Comparison of ENCODE assay signal across 10 mouse cellular contexts in the genomic region with DNA sequence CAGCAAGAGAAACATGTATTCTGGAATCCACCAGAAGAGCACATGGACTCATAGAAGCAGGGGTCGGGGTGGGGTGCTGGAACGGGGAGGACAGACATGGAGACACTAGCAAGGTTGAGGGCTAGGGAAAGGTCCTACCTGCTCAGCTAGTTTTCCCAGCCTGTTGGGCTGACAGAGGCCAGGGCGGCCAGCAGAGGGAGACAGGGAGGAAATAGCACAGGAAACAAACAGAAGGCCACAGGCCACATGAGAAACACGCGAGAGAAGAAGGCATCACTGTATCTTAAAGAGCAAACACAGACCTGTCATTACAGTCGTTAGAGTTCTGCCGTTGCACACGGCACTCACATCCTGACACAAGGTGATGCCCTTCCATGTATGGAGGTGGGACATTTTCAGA. TPM values are rescaled to one million over a fixed set of nuclear protein-coding genes. Genes with fewer than 3 reads are reported as not detected.
A peak's percentile ranks its signal among the peaks of the same experiment; 100 is the strongest.
DNase-seq lines count a peak whose midpoint lies in the region; ATAC-seq and TF ChIP-seq lines count a peak whose summit lies in the region.
"Had no signal": no experiment of that assay in that cellular context is flagged by ENCODE, and none has a peak within 500 bp of the region (broad histone marks: within the 10 kb centered on the region; RNA-seq: fewer than 3 reads in every experiment).

No protein-coding gene starts in this region.

- peak; percentile 71 for TF ChIP-seq CTCF in liver, adult 2 months (IDR thresholded peaks at IDR 0.05; ENCODE audit: low read depth, low read length)
- peak; percentile 51 for TF ChIP-seq CTCF in bone marrow macrophage, adult 2 months (IDR thresholded peaks at IDR 0.05; ENCODE audit: low read depth, low read length)
- TF ChIP-seq CTCF in small intestine, adult 2 months (IDR thresholded peaks at IDR 0.05; ENCODE audit: extremely low read depth, insufficient read length, insufficient replicate concordance, low read depth, low read length): peak; percentile 67; the same call in 1 of the 2 replicates

- peak; percentile 48 for DNase-seq in adrenal gland, postnatal 10 days
- no peak for DNase-seq in adrenal gland, adult 18-20 months (ENCODE audit: low spot score in 2 of 2)
- no peak for DNase-seq in liver, adult 2 months (ENCODE audit: extremely low read depth, low read depth, low spot score)
- DNase-seq in liver, embryonic 11.5 days (ENCODE audit: low spot score): no peak
- DNase-seq in kidney, postnatal 36 days: peak; percentile 41 to 78
- DNase-seq in left cerebral cortex, adult 18-20 months (ENCODE audit: low spot score in 2 of 2): no peak

- no peak overlapping the region for H3K9ac ChIP-seq in liver, adult 2 months (ENCODE audit: low read depth, low read length)
- H3K9ac ChIP-seq in liver, embryonic 11.5 days (ENCODE audit: low read depth, low read length): no peak overlapping the region
- H3K9ac ChIP-seq: heart, embryonic 15.5 days had no signal

- 41% methylated on average over 8 of the region's 8 CpGs for WGBS in liver, adult 2 months
- 41% methylated on average over 8 of the region's 8 CpGs for WGBS in liver, embryonic 11.5 days
- 32% methylated on average over 8 of the region's 8 CpGs for WGBS in small intestine, adult 2 months

- no peaks in the 10 kb centered on the region for H3K4me1 ChIP-seq in liver, adult 2 months (ENCODE audit: control insufficient read depth, insufficient read depth, low read length)
- H3K4me1 ChIP-seq in liver, embryonic 11.5 days (replicated peaks; ENCODE audit: control insufficient read depth, insufficient read depth, low read length): no peaks in the 10 kb centered on the region
- peaks cover 2% of the 10 kb centered on the region; the same call in 1 of the 2 replicates for H3K4me1 ChIP-seq in bone marrow macrophage, adult 2 months (ENCODE audit: control insufficient read depth, insufficient read depth, low read length)
- H3K4me1 ChIP-seq in small intestine, adult 2 months (ENCODE audit: control insufficient read depth, insufficient read depth, insufficient read length, low read length): no peaks in the 10 kb centered on the region
- H3K4me1 ChIP-seq: heart, embryonic 15.5 days had no signal

- H3K27me3 ChIP-seq in liver, adult 2 months (ENCODE audit: control insufficient read depth, insufficient read depth, low read length): no peaks in the 10 kb centered on the region
- no peaks in the 10 kb centered on the region for H3K27me3 ChIP-seq in liver, embryonic 11.5 days (replicated peaks; ENCODE audit: control insufficient read depth, insufficient read depth, low read length)
- H3K27me3 ChIP-seq in small intestine, adult 2 months (ENCODE audit: control insufficient read depth, insufficient read depth, low read length): no peaks in the 10 kb centered on the region
- H3K27me3 ChIP-seq: heart, embryonic 15.5 days had no signal

- H3K27ac ChIP-seq in liver, adult 2 months (replicated peaks; ENCODE audit: insufficient read depth, low read depth, low read length): no peak overlapping the region
- H3K27ac ChIP-seq in liver, embryonic 11.5 days (ENCODE audit: low read depth, low read length): no peak overlapping the region
- no peak overlapping the region for H3K27ac ChIP-seq in bone marrow macrophage, adult 2 months (ENCODE audit: insufficient read depth, low read depth, low read length)
- no peak overlapping the region for H3K27ac ChIP-seq in small intestine, adult 2 months (ENCODE audit: insufficient read depth, low read depth, low read length)
- H3K27ac ChIP-seq: heart, embryonic 15.5 days had no signal

- no peak overlapping the region for H3K4me2 ChIP-seq in liver, embryonic 11.5 days
- H3K4me2 ChIP-seq: heart, embryonic 15.5 days had no signal

- H3K4me3 ChIP-seq in liver, adult 2 months (ENCODE audit: insufficient read depth, low read depth, low read length): no peak overlapping the region
- no peak overlapping the region for H3K4me3 ChIP-seq in liver, embryonic 11.5 days (ENCODE audit: low read depth, low read length)
- H3K4me3 ChIP-seq in bone marrow macrophage, adult 2 months (ENCODE audit: insufficient read depth, low read length): no peak overlapping the region
- H3K4me3 ChIP-seq in small intestine, adult 2 months (ENCODE audit: low read depth, low read length): no peak overlapping the region
- H3K4me3 ChIP-seq: heart, embryonic 15.5 days; myocyte had no signal

- ATAC-seq in liver, embryonic 11.5 days (replicated peaks; ENCODE audit: low FRiP score): no peak

- no peaks in the 10 kb centered on the region for H3K9me3 ChIP-seq in liver, embryonic 11.5 days (ENCODE audit: control insufficient read depth, low read length)
- H3K9me3 ChIP-seq: heart, embryonic 15.5 days had no signal

- no peak for TF ChIP-seq POLR2A in liver, adult 2 months (IDR thresholded peaks at IDR 0.05; ENCODE audit: extremely low read depth, insufficient read depth, low read length)
- TF ChIP-seq POLR2A in bone marrow macrophage, adult 2 months (IDR thresholded peaks at IDR 0.05; ENCODE audit: borderline replicate concordance, low read depth, low read length): no peak
- no peak for TF ChIP-seq POLR2A in small intestine, adult 2 months (IDR thresholded peaks at IDR 0.05; ENCODE audit: low read depth, low read length)

- H3K79me2 ChIP-seq in liver, adult 2 months (ENCODE audit: control insufficient read depth, insufficient read depth, low read length): no peaks in the 10 kb centered on the region

- H3K36me3 ChIP-seq in liver, adult 2 months (ENCODE audit: control insufficient read depth, insufficient read depth, low read length): no peaks in the 10 kb centered on the region; the same call in 1 of the 2 replicates
- no peaks in the 10 kb centered on the region; the same call in 1 of the 2 replicates for H3K36me3 ChIP-seq in liver, embryonic 11.5 days (ENCODE audit: control insufficient read depth, insufficient read depth, low read length)
- peaks cover 46% of the 10 kb centered on the region for H3K36me3 ChIP-seq in small intestine, adult 2 months (ENCODE audit: control insufficient read depth, insufficient read depth, low read length)

RNA-seq across cellular contexts. Expression of a gene that starts 17.6 kb away (rescaled TPM):
- 10 to 100 TPM; 60.2 to 68.3 TPM for total RNA-seq in adrenal gland, postnatal 10 days (2021)
- total RNA-seq in adrenal gland, adult 18-20 months (2021): 10 to 100 TPM; 14.4 to 90.4 TPM
- total RNA-seq in liver, adult 2 months (2014; rRNA removed): 0.09 and 0.13 TPM in 2 replicates
- not detected in 2 replicates for polyA plus RNA-seq in liver, adult 2 months (2012; rRNA removed)
- polyA plus RNA-seq in liver, embryonic 11.5 days (2014; fragmentation: Nextera tagmentation; extraction: Ambion mirVana): not detected in 2 replicates
- not detected in 2 replicates for polyA plus RNA-seq in bone marrow macrophage, adult 2 months (2012; ENCODE audit: insufficient read depth, insufficient read length, missing spikeins)
- 0.50 and 0.66 TPM in 2 replicates for polyA plus RNA-seq in small intestine, adult 2 months (2012; rRNA removed)
- total RNA-seq in left cerebral cortex, adult 18-20 months (2021): 100 to 1,000 TPM; 157 to 173 TPM

RNA-seq across cellular contexts. Expression of a gene that starts 33.6 kb away (rescaled TPM):
- 10 to 100 TPM; 17.5 to 18.5 TPM for total RNA-seq in adrenal gland, postnatal 10 days (2021)
- total RNA-seq in adrenal gland, adult 18-20 months (2021): 10 to 100 TPM; 21.3 to 31.3 TPM
- 1.1 TPM in 2 replicates for total RNA-seq in liver, adult 2 months (2014; rRNA removed)
- 0.73 and 1.4 TPM in 2 replicates for polyA plus RNA-seq in liver, adult 2 months (2012; rRNA removed)
- 21.2 and 21.6 TPM in 2 replicates for polyA plus RNA-seq in liver, embryonic 11.5 days (2014; fragmentation: Nextera tagmentation; extraction: Ambion mirVana)
- polyA plus RNA-seq in bone marrow macrophage, adult 2 months (2012; ENCODE audit: insufficient read depth, insufficient read length, missing spikeins): 20.0 and 23.3 TPM in 2 replicates
- polyA plus RNA-seq in small intestine, adult 2 months (2012; rRNA removed): 13.2 and 24.2 TPM in 2 replicates
- total RNA-seq in left cerebral cortex, adult 18-20 months (2021): 10 to 100 TPM; 62.1 to 70.2 TPM

Comparison
In these comparisons a context has a peak if more than half of its experiments do, and no peak if none do; other contexts are left out.
1. DNase-seq: peak in adrenal gland, postnatal 10 days (single experiment) and kidney, postnatal 36 days (2 of 2); none in adrenal gland, adult 18-20 months (0 of 2), liver, adult 2 months (single experiment), liver, embryonic 11.5 days (single experiment) and left cerebral cortex, adult 18-20 months (0 of 2).
2. RNA of a gene that starts 17.6 kb away (total RNA-seq): 157 to 173 TPM in left cerebral cortex, adult 18-20 months, 14.4 to 90.4 TPM in adrenal gland, adult 18-20 months and 60.2 to 68.3 TPM in adrenal gland, postnatal 10 days; 0.09 to 0.13 TPM in liver, adult 2 months; every median in the first group is over 10 times any median in the second.
3. Peak in every context shown above with its lines, with median percentiles within 50 percentile points of each other: CTCF ChIP-seq.